In the genomic region with DNA sequence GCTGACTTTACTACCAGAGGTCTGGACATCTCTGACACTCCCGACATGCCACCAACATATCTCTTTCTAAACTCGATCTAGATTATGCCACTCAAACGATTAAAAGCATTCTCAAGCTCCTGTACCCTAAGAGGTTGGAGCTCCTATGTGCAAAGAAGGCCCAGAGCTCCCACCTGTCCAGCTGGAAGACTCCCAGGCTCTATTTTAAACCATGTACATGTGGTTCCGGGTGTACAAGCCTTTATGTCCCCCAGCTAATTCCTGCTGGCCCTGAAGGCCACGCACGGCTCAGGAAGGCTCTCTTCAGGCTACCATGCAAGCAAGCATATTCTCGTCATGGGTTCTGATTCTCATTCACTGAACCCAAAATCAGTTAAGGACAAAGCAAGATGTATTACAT, we compare ENCODE assay signal across 9 mouse cellular contexts. TPM values are rescaled to one million over a fixed set of nuclear protein-coding genes. Genes with fewer than 3 reads are reported as not detected.
A peak's percentile ranks its signal among the peaks of the same experiment; 100 is the strongest.
DNase-seq lines count a peak whose midpoint lies in the region; ATAC-seq and TF ChIP-seq lines count a peak whose summit lies in the region.
"Had no signal": no experiment of that assay in that cellular context is flagged by ENCODE, and none has a peak within 500 bp of the region (broad histone marks: within the 10 kb centered on the region; RNA-seq: fewer than 3 reads in every experiment).

No protein-coding gene starts in this region.

- ATAC-seq in forebrain, embryonic 15.5 days (replicated peaks), result no peak
- no peak for ATAC-seq in frontal cortex, adult (ENCODE audit: low TSS enrichment)
- no peak for ATAC-seq in megakaryocyte-erythroid progenitor cell, adult 5-6 weeks (replicated peaks; ENCODE audit: low FRiP score, low TSS enrichment, poor library complexity, severe bottlenecking)

- H3K4me3 ChIP-seq in lung, adult 2 months (replicated peaks; ENCODE audit: extremely low read depth, low read depth, low read length), result peak overlapping the region; percentile 32
- peak overlapping the region; percentile 63; the same call in 1 of the 2 replicates for H3K4me3 ChIP-seq in forebrain, embryonic 15.5 days
- H3K4me3 ChIP-seq in limb, embryonic 10.5 days, result peak overlapping the region; percentile 97
- peak overlapping the region; percentile 17; the same call in 1 of the 2 replicates for H3K4me3 ChIP-seq in small intestine, adult 2 months (ENCODE audit: low read depth, low read length)

- H3K27me3 ChIP-seq in forebrain, embryonic 15.5 days, result no peaks in the 10 kb centered on the region
- no peaks in the 10 kb centered on the region for H3K27me3 ChIP-seq in limb, embryonic 10.5 days (ENCODE audit: low read depth, poor library complexity, severe bottlenecking)
- no peaks in the 10 kb centered on the region for H3K27me3 ChIP-seq in small intestine, adult 2 months (ENCODE audit: control insufficient read depth, insufficient read depth, low read length)

- 63% methylated on average over 7 of the region's 7 CpGs for WGBS in lung, adult 2 months
- 76% methylated on average over 7 of the region's 7 CpGs for WGBS in forebrain, embryonic 15.5 days
- 82% methylated on average over 7 of the region's 7 CpGs for WGBS in limb, embryonic 10.5 days
- WGBS in small intestine, adult 2 months, result 26% methylated on average over 7 of the region's 7 CpGs

- peak overlapping the region; percentile 70; the same call in 1 of the 2 replicates for H3K4me2 ChIP-seq in forebrain, embryonic 15.5 days (replicated peaks)

- DNase-seq in lung, adult 2 months, result no peak
- no peak for DNase-seq in lung, postnatal 4 days
- no peak for DNase-seq in limb, embryonic 10.5 days (ENCODE audit: low spot score)
- no peak for DNase-seq in layer of hippocampus, adult 11-12 months (ENCODE audit: low spot score)
- DNase-seq: lung, postnatal 10 days had no signal

- H3K9ac ChIP-seq in forebrain, embryonic 15.5 days (replicated peaks), result no peak overlapping the region

- H3K9me3 ChIP-seq in forebrain, embryonic 15.5 days, result no peaks in the 10 kb centered on the region
- no peaks in the 10 kb centered on the region for H3K9me3 ChIP-seq in limb, embryonic 10.5 days (replicated peaks)

- H3K4me1 ChIP-seq in lung, adult 2 months (ENCODE audit: control insufficient read depth, insufficient read depth, low read length), result peaks cover 18% of the 10 kb centered on the region
- H3K4me1 ChIP-seq in forebrain, embryonic 15.5 days, result peaks cover 28% of the 10 kb centered on the region
- H3K4me1 ChIP-seq in limb, embryonic 10.5 days, result peaks cover 42% of the 10 kb centered on the region
- H3K4me1 ChIP-seq in small intestine, adult 2 months (ENCODE audit: control insufficient read depth, insufficient read depth, insufficient read length, low read length), result peaks cover 18% of the 10 kb centered on the region; the same call in 1 of the 2 replicates

- H3K36me3 ChIP-seq in forebrain, embryonic 15.5 days, result no peaks in the 10 kb centered on the region
- 0 out of 2 replicates have a peak, but pooled peaks cover 4% of the 10 kb centered on the region for H3K36me3 ChIP-seq in limb, embryonic 10.5 days
- H3K36me3 ChIP-seq in small intestine, adult 2 months (ENCODE audit: control insufficient read depth, insufficient read depth, low read length), result no peaks in the 10 kb centered on the region

- H3K27ac ChIP-seq in forebrain, embryonic 15.5 days (replicated peaks), result no peak overlapping the region
- no peak overlapping the region for H3K27ac ChIP-seq in limb, embryonic 10.5 days
- H3K27ac ChIP-seq in small intestine, adult 2 months (ENCODE audit: insufficient read depth, low read depth, low read length), result no peak overlapping the region

- no peak for TF ChIP-seq POLR2A in lung, adult 2 months (IDR thresholded peaks at IDR 0.05; ENCODE audit: borderline replicate concordance, extremely low read depth, low read depth, low read length)
- no peak for TF ChIP-seq POLR2A in small intestine, adult 2 months (IDR thresholded peaks at IDR 0.05; ENCODE audit: low read depth, low read length)

- TF ChIP-seq CTCF in lung, adult 2 months (IDR thresholded peaks at IDR 0.05; ENCODE audit: insufficient read depth, low read length), result no peak
- no peak for TF ChIP-seq CTCF in small intestine, adult 2 months (IDR thresholded peaks at IDR 0.05; ENCODE audit: extremely low read depth, insufficient read length, insufficient replicate concordance, low read depth, low read length)

RNA-seq across cellular contexts. Expression of gene Dag1, which starts 1.9 kb away (rescaled TPM):
- polyA plus RNA-seq in lung, adult 2 months (2012; rRNA removed), result 125 and 170 TPM in 2 replicates
- 53.5 and 53.6 TPM in 2 replicates for polyA plus RNA-seq in forebrain, embryonic 15.5 days (2015; fragmentation: Nextera tagmentation; extraction: Ambion mirVana)
- 59.6 and 59.9 TPM in 2 replicates for polyA plus RNA-seq in limb, embryonic 10.5 days (2016; fragmentation: Nextera tagmentation; extraction: Ambion mirVana)
- polyA plus RNA-seq in small intestine, adult 2 months (2012; rRNA removed), result 31.2 and 52.1 TPM in 2 replicates
- 10.2 and 12.9 TPM in 2 replicates for total RNA-seq in megakaryocyte-erythroid progenitor cell, adult 5-6 weeks (2014; fragmentation: Nextera tagmentation)
- 4.6 and 5.1 TPM in 2 replicates for total RNA-seq in megakaryocyte-erythroid progenitor cell, adult 5-6 weeks (2017)

RNA-seq across cellular contexts. Expression of gene Nicn1, which starts 28.4 kb away (rescaled TPM):
- 15.1 and 21.4 TPM in 2 replicates for polyA plus RNA-seq in lung, adult 2 months (2012; rRNA removed)
- polyA plus RNA-seq in forebrain, embryonic 15.5 days (2015; fragmentation: Nextera tagmentation; extraction: Ambion mirVana), result 120 and 133 TPM in 2 replicates
- polyA plus RNA-seq in limb, embryonic 10.5 days (2016; fragmentation: Nextera tagmentation; extraction: Ambion mirVana), result 32.9 and 35.8 TPM in 2 replicates
- polyA plus RNA-seq in small intestine, adult 2 months (2012; rRNA removed), result 2.9 and 3.9 TPM in 2 replicates
- 3.1 and 5.0 TPM in 2 replicates for total RNA-seq in megakaryocyte-erythroid progenitor cell, adult 5-6 weeks (2014; fragmentation: Nextera tagmentation)
- 1.4 TPM in 1 of 2 replicates, not detected in the other for total RNA-seq in megakaryocyte-erythroid progenitor cell, adult 5-6 weeks (2017)

RNA-seq across cellular contexts. Expression of gene Amt, which starts 34.8 kb away (rescaled TPM):
- 7.0 and 13.3 TPM in 2 replicates for polyA plus RNA-seq in lung, adult 2 months (2012; rRNA removed)
- polyA plus RNA-seq in forebrain, embryonic 15.5 days (2015; fragmentation: Nextera tagmentation; extraction: Ambion mirVana), result 23.8 and 24.5 TPM in 2 replicates
- polyA plus RNA-seq in limb, embryonic 10.5 days (2016; fragmentation: Nextera tagmentation; extraction: Ambion mirVana), result 23.1 and 24.8 TPM in 2 replicates
- 1.4 and 1.9 TPM in 2 replicates for polyA plus RNA-seq in small intestine, adult 2 months (2012; rRNA removed)
- 0.28 TPM in 1 of 2 replicates, not detected in the other for total RNA-seq in megakaryocyte-erythroid progenitor cell, adult 5-6 weeks (2014; fragmentation: Nextera tagmentation)
- 0.23 TPM in 1 of 2 replicates, not detected in the other for total RNA-seq in megakaryocyte-erythroid progenitor cell, adult 5-6 weeks (2017)

RNA-seq across cellular contexts. Expression of gene Rhoa, which starts 44.1 kb away (rescaled TPM):
- polyA plus RNA-seq in lung, adult 2 months (2012; rRNA removed), result 167 and 313 TPM in 2 replicates
- polyA plus RNA-seq in forebrain, embryonic 15.5 days (2015; fragmentation: Nextera tagmentation; extraction: Ambion mirVana), result 296 and 306 TPM in 2 replicates
- polyA plus RNA-seq in limb, embryonic 10.5 days (2016; fragmentation: Nextera tagmentation; extraction: Ambion mirVana), result 246 and 250 TPM in 2 replicates
- polyA plus RNA-seq in small intestine, adult 2 months (2012; rRNA removed), result 30.5 and 70.2 TPM in 2 replicates
- 148 and 275 TPM in 2 replicates for total RNA-seq in megakaryocyte-erythroid progenitor cell, adult 5-6 weeks (2014; fragmentation: Nextera tagmentation)
- 249 and 303 TPM in 2 replicates for total RNA-seq in megakaryocyte-erythroid progenitor cell, adult 5-6 weeks (2017)

RNA-seq across cellular contexts. Expression of gene Tcta, which starts 44.1 kb away (rescaled TPM):
- 64.1 and 75.8 TPM in 2 replicates for polyA plus RNA-seq in lung, adult 2 months (2012; rRNA removed)
- 35.2 and 36.6 TPM in 2 replicates for polyA plus RNA-seq in forebrain, embryonic 15.5 days (2015; fragmentation: Nextera tagmentation; extraction: Ambion mirVana)
- 9.2 and 11.5 TPM in 2 replicates for polyA plus RNA-seq in limb, embryonic 10.5 days (2016; fragmentation: Nextera tagmentation; extraction: Ambion mirVana)
- polyA plus RNA-seq in small intestine, adult 2 months (2012; rRNA removed), result 19.0 and 36.7 TPM in 2 replicates
- 2.8 and 8.2 TPM in 2 replicates for total RNA-seq in megakaryocyte-erythroid progenitor cell, adult 5-6 weeks (2014; fragmentation: Nextera tagmentation)
- 1.4 and 4.3 TPM in 2 replicates for total RNA-seq in megakaryocyte-erythroid progenitor cell, adult 5-6 weeks (2017)

Comparison
In these comparisons a context has a peak if more than half of its experiments do, and no peak if none do; other contexts are left out.
1. H3K4me3 ChIP-seq: peak in every context shown above with its lines; median percentile 97 in limb, embryonic 10.5 days; 63 in forebrain, embryonic 15.5 days; 32 in lung, adult 2 months; 17 in small intestine, adult 2 months.